Mouse (Mus musculus) bone marrow, adult 2 months (tissue): ENCODE measurements around the gene Zbtb16. TPM values are rescaled to one million over a fixed set of nuclear protein-coding genes. Genes with fewer than 3 reads are reported as not detected.

Experiments used
- H3K27ac ChIP-seq: fragments of 200-500 bp; 2 replicates; pipeline ENCODE4 v1.5.1; 2012; ENCODE audit warnings: low read depth, mild to moderate bottlenecking, control low read depth, inconsistent platforms, low read length; ENCODE audit not compliant: control insufficient read depth, poor library complexity, insufficient read depth
- H3K4me1 ChIP-seq: fragments of 200-500 bp; 2 replicates; pipeline ENCODE4 v1.6.1; 2011; ENCODE audit warnings: low read length; ENCODE audit not compliant: control insufficient read depth, insufficient read depth
- H3K4me3 ChIP-seq: fragments of 200-500 bp; replicated peaks from 2 replicates; pipeline ENCODE3; 2011; ENCODE audit warnings: mild to moderate bottlenecking, low read depth, low read length, control low read depth; ENCODE audit not compliant: control insufficient read depth
- CTCF ChIP-seq: fragments of 200-500 bp; IDR thresholded peaks from 2 replicates; pipeline ENCODE4 v1.5.1; 2011; ENCODE audit warnings: low read length, control low read depth; ENCODE audit not compliant: control insufficient read depth, insufficient read depth
- POLR2A ChIP-seq: fragments of 200-500 bp; IDR thresholded peaks from 2 replicates; pipeline ENCODE4 v1.6.1; 2011; ENCODE audit warnings: low read depth, mild to moderate bottlenecking, control low read depth, low read length, borderline replicate concordance; ENCODE audit not compliant: control insufficient read depth
- WGBS: fragments of 180-500 bp; shearing (Covaris S2); methylation state at CpG from one replicate; pipeline ENCODE4 v1.1.7; 2018; 5-methylcytosine and 5-hydroxymethylcytosine counted together
- polyA plus RNA-seq: library from polyadenylated mRNA; stranded (reverse); fragments of >200 nt; gene quantifications from 2 replicates; pipeline ENCODE4 v1.2.4, GENCODE M21; 2011; ENCODE audit warnings: low replicate concordance; ENCODE audit not compliant: missing spikeins, insufficient read depth, insufficient read length

Zbtb16 gene
- polyA plus RNA-seq, 1 experiment, result 7.5 TPM

DNA sequence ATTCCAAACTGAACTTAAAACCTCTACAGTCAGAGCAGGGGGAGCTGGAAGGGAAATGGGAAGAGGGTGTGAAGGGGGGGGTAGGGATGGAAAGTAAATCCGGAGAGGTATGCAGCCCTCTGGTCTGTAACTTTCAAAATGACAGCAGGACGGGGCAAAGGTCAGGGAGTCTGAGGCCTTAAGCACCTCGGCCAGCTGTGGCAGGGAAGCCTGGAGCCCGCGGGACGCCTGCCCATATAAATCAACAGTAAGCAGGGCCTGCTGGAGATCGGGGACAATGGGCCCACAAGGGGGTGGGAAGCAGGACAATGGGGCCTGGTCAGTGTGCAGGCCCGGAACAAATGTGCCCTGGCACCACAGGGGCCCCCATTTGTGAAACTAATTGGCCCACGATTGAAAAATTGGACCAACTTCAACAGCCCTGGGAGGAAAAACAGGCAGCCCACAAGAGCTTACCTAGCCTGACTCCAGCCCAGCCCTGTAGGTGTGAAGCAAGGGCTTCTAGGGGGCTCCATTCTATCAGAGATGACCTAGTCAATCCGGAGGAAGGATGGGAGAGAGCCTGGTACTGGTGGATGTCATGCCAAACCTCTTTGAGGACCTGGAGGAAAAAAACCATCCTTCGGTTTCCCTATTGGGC lies 160.8 kb downstream of the Zbtb16 start:
- no peak overlapping the region for H3K27ac ChIP-seq
- WGBS, result 69% methylated on average over 11 of the region's 11 CpGs
- no peak for TF ChIP-seq POLR2A
- TF ChIP-seq CTCF, result no peak
- H3K4me1 ChIP-seq, result no peaks in the 10 kb centered on the region
- no peak overlapping the region for H3K4me3 ChIP-seq

GRCm38 (mm10) chr9:48674359-48675015 lies 161.5 kb downstream of the Zbtb16 start:
- Histone ChIP-seq H3K27ac (no peak overlapping the region), H3K4me3 (no peak overlapping the region), H3K4me1 (no peaks in the 10 kb centered on the region)
- WGBS, result 70% methylated on average over 11 of the region's 11 CpGs
- TF ChIP-seq CTCF (no peak), POLR2A (no peak)

DNA sequence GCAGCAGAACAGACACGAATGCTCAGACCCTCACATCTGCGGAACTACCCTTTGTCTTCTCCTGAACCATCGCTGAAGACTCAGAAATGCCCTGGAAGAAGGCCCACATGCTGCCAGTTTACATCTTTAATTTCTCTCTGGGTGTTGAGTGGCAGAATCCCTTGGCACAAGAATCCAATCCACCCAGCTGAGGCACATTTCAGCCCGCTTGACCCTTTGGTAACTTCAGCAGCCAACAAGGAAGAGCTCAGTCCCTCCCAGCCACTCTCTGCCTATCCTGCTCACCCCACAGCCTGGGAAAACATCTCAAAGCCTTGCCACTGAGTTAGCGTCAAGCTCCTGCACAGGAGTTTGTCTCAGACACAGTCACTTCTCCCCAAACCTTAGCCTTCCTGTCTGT lies 162.2 kb downstream of the Zbtb16 start:
- Histone ChIP-seq H3K4me1 (no peaks in the 10 kb centered on the region), H3K27ac (no peak overlapping the region), H3K4me3 (no peak overlapping the region)
- WGBS, result 83% methylated on average over 5 of the region's 5 CpGs
- TF ChIP-seq CTCF (no peak), POLR2A (no peak)

DNA sequence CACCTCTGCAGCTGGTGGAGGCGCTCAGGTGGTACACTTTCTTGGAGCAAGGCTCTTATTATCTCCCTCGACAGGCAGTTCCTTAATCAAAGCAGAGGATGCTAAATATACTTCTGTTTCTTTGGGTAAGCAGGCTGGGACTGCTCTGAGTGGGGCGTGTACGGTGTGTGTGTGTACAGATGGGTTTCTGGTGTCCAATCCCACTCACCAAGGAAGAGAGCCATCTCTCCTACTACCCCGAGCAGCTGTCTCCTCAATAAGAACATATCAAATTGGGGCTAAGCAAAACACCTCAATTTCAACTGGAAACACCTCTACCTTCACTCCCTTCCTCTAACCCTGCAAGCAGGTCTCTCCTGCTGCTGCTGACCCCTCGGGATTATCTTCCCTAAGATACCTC lies 162.8 kb downstream of the Zbtb16 start:
- H3K4me1 ChIP-seq, result no peaks in the 10 kb centered on the region
- no peak overlapping the region for H3K4me3 ChIP-seq
- TF ChIP-seq POLR2A, result no peak
- no peak for TF ChIP-seq CTCF
- no peak overlapping the region for H3K27ac ChIP-seq
- WGBS, result 67% methylated on average over 6 of the region's 6 CpGs

DNA sequence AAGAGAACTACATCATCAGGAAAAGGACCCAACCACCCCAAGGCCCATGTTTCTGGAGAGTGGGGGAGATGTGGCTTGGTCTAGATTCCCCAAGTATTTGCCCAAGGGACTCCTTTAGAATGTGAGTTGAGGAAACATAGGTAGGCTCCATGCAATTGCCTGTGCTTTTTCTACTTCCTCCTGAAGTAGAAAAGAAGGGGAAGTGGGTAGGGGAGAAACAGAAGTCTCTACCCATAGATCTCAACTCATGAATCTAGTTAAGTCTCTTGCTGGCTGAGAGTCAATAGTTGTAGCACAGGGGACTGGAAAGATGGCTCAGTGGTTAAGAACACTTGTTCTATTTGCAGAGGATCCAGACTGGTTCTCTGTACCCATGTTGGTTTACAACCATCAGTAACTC lies 164.2 kb downstream of the Zbtb16 start:
- no peak for TF ChIP-seq POLR2A
- no peak for TF ChIP-seq CTCF

DNA sequence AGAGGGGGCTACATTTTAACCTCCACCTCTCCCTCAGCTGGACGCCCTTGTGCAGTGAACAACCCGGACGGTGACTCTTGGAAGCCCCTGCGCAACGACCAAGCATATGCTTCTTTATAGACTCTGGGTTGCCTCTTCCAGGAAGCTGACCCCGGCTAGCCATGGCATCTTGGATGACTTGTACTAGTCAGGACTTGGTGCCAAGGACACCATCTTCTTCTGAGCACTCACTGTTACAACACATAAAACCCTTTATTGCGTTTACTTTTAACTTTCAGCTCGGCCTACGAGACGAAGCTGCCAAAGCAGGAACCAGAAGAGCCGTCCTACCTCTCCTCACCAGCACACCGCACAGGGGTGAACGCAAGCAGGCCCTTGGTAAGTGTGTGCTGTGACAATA lies 165.9 kb downstream of the Zbtb16 start:
- no peaks in the 10 kb centered on the region for H3K4me1 ChIP-seq
- TF ChIP-seq CTCF, result no peak
- no peak for TF ChIP-seq POLR2A
- no peak overlapping the region for H3K4me3 ChIP-seq
- 90% methylated on average over 13 of the region's 13 CpGs for WGBS
- H3K27ac ChIP-seq, result no peak overlapping the region

More for the DNA sequence above, 164.2 kb downstream of the Zbtb16 start:
- Histone ChIP-seq H3K27ac (no peak overlapping the region), H3K4me1 (no peaks in the 10 kb centered on the region), H3K4me3 (no peak overlapping the region)

- Histone ChIP-seq H3K4me1 (no peaks in the 10 kb centered on the region), H3K27ac (no peak overlapping the region), H3K4me3 (no peak overlapping the region)
- WGBS, result 72% methylated on average over 10 of the region's 10 CpGs
- TF ChIP-seq CTCF, result no peak
- TF ChIP-seq POLR2A, result no peak
These were observed 166.3 kb downstream of the Zbtb16 start for GRCm38 (mm10) chr9:48669672-48670071.

DNA sequence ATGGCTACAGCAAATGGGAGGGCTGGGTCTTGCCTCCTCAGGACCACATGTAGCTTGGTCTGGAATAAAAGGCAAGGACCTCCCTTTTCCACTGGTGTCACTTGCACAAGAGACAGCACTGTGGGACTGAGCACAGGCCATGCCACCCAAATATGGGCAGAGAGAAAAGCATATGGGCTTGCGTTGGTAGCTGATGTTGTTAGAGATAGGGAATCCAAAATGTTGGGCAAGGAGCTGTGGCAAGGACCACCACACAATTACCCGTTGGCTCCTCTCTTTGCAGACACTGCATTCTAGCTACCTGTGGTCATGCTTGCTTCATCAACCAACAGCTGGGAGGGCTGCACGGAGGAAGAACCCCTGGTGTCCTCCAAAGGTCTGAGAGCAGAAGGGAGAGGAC lies 169.3 kb downstream of the Zbtb16 start:
- H3K4me3 ChIP-seq, result no peak overlapping the region
- no peak for TF ChIP-seq POLR2A
- no peak for TF ChIP-seq CTCF
- whole genome bisulfite sequencing, result 45% methylated on average over 3 of the region's 3 CpGs
- H3K4me1 ChIP-seq, result no peaks in the 10 kb centered on the region
- no peak overlapping the region for H3K27ac ChIP-seq

DNA sequence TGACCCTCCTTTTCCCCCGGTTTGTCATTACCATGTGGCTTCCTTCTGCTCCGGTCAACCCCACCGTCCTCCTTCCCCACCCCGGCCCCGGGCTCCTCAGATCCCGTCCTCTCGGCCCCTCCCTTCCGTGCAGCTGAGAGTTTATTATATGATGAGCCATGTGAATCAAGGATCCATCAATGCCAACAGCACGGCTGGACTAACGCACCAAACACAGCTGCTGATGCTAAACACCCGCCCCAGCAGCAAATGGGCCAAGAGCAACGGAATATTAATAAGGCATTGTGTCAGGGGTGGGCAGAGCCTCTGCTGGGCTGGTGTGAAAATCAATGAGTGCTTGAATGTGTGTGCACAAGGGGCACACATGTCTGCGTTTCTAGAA lies 173.0 kb downstream of the Zbtb16 start:
- 79% methylated on average over 13 of the region's 13 CpGs for WGBS
- no peak overlapping the region for H3K4me3 ChIP-seq
- H3K27ac ChIP-seq, result no peak overlapping the region
- no peaks in the 10 kb centered on the region for H3K4me1 ChIP-seq
- TF ChIP-seq POLR2A (no peak), CTCF (no peak)
